Mouse (Mus musculus): ENCODE data around the gene Iqgap1. TPM values are rescaled to one million over a fixed set of nuclear protein-coding genes. Genes with fewer than 3 reads are reported as not detected.

The Iqgap1 gene
- 23.7 and 27.1 TPM in 2 replicates for polyA plus RNA-seq (2016; fragmentation: Nextera tagmentation; extraction: Ambion mirVana)

DNA sequence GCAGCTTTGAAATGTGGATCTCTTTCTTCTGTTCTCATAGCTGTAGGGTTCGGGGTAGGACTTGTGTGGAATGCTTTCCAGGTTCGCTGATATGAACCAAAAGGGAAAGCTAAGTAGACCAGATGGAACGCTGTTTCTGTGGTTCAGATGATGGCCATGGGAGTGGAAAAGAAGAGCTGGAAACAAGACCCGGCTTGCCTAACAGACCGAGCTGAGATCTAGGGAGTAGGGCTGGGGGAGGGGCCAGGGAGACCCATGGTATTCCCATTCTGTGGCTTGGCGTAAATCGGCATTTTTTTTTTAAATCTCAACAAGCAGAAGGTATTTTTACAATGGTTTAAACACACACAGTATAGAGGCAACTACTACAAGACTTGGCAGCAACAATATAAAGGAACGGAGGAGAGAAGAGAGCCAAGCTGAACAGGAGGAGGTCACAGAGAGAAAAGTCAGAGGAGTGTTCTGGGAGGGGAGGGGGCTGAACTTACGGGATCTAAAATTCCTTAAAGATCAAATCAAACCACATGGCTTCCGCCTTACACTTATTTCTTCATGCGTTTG lies at the start of gene Iqgap1:
Iqgap1 (minus strand) TSS at position 132 of the 561 bp plus-strand sequence.
- Histone ChIP-seq H3K4me1 (no peaks in the 10 kb centered on the region), H3K27ac (replicated peaks) (no peak within 1 kb of the TSS), H3K36me3 (no peaks in the 10 kb centered on the region), H3K4me3 (no peak within 1 kb of the TSS), H3K27me3 (ENCODE audit: low read depth, poor library complexity, severe bottlenecking) (no peaks in the 10 kb centered on the region), H3K9me3 (replicated peaks) (no peaks in the 10 kb centered on the region)
- 81% methylated on average over 11 of the region's 11 CpGs for WGBS
- DNase-seq (ENCODE audit: low spot score): no peak

- Histone ChIP-seq H3K27ac (replicated peaks) (no peak overlapping the region), H3K27me3 (ENCODE audit: low read depth, poor library complexity, severe bottlenecking) (peaks cover 46% of the 10 kb centered on the region), H3K9me3 (replicated peaks) (no peaks in the 10 kb centered on the region), H3K36me3 (peaks cover 95% of the 10 kb centered on the region), H3K4me3 (no peak overlapping the region), H3K4me1 (peaks cover 4% of the 10 kb centered on the region; the same call in 1 of the 2 replicates)
- DNase-seq (ENCODE audit: low spot score): no peak
- WGBS: 94% methylated on average over 2 of the region's 2 CpGs
Measured at GRCm38 (mm10) chr7:80873631-80874030, 47.9 kb upstream of the Iqgap1 start.

DNA sequence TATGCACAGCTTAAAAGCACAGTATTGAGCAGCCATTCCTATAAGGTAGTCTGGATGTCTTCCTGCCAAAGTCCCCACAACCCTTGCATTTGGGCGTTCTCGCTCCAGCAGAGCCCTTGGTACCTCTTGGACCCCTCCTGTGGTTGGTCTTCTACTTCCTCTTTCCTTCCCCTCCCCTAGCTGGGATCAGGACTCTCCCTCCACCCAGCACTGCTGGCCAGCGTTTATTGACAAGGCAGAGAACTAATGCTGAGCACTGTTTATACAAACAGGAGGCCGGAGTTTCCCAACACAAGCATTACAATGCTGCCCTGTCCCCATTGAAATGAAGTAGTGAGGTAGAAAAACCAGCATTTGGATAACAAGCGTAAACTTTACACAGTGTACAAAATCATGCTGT lies 47.3 kb upstream of the Iqgap1 start:
- no peak for DNase-seq (ENCODE audit: low spot score)
- no peak overlapping the region for H3K27ac ChIP-seq (replicated peaks)
- 89% methylated on average over 5 of the region's 5 CpGs for WGBS
- H3K4me3 ChIP-seq: no peak overlapping the region
- peaks cover 4% of the 10 kb centered on the region; the same call in 1 of the 2 replicates for H3K4me1 ChIP-seq
- peaks cover 98% of the 10 kb centered on the region for H3K36me3 ChIP-seq
- H3K27me3 ChIP-seq (ENCODE audit: low read depth, poor library complexity, severe bottlenecking): peaks cover 46% of the 10 kb centered on the region
- no peaks in the 10 kb centered on the region for H3K9me3 ChIP-seq (replicated peaks)

- Histone ChIP-seq H3K27ac (replicated peaks) (no peak overlapping the region), H3K36me3 (peaks cover 98% of the 10 kb centered on the region), H3K9me3 (replicated peaks) (no peaks in the 10 kb centered on the region), H3K27me3 (ENCODE audit: low read depth, poor library complexity, severe bottlenecking) (peaks cover 8% of the 10 kb centered on the region), H3K4me3 (no peak overlapping the region), H3K4me1 (no peaks in the 10 kb centered on the region)
- 92% methylated on average over 2 of the region's 2 CpGs for WGBS
- DNase-seq (ENCODE audit: low spot score): no peak
Measured at GRCm38 (mm10) chr7:80868686-80869085, 42.9 kb upstream of the Iqgap1 start.

- Histone ChIP-seq H3K27me3 (ENCODE audit: low read depth, poor library complexity, severe bottlenecking) (no peaks in the 10 kb centered on the region), H3K27ac (replicated peaks) (no peak overlapping the region), H3K4me3 (no peak overlapping the region), H3K36me3 (peaks cover 86% of the 10 kb centered on the region), H3K4me1 (peaks cover 17% of the 10 kb centered on the region), H3K9me3 (replicated peaks) (no peaks in the 10 kb centered on the region)
- no peak for DNase-seq (ENCODE audit: low spot score)
- WGBS: 90% methylated on average over 7 of the region's 7 CpGs
Measured at GRCm38 (mm10) chr7:80866514-80867147, 40.9 kb upstream of the Iqgap1 start.

GRCm38 (mm10) chr7:80865521-80865920 lies 39.7 kb upstream of the Iqgap1 start:
- 92% methylated on average over 7 of the region's 7 CpGs for WGBS
- Histone ChIP-seq H3K9me3 (replicated peaks) (no peaks in the 10 kb centered on the region), H3K36me3 (peaks cover 76% of the 10 kb centered on the region), H3K27ac (replicated peaks) (no peak overlapping the region), H3K4me3 (no peak overlapping the region), H3K27me3 (ENCODE audit: low read depth, poor library complexity, severe bottlenecking) (no peaks in the 10 kb centered on the region), H3K4me1 (peaks cover 23% of the 10 kb centered on the region)
- DNase-seq (ENCODE audit: low spot score): no peak

- no peak overlapping the region for H3K27ac ChIP-seq (replicated peaks)
- WGBS: 83% methylated on average over 8 of the region's 8 CpGs
- H3K4me3 ChIP-seq: no peak overlapping the region
- no peaks in the 10 kb centered on the region for H3K9me3 ChIP-seq (replicated peaks)
- no peak for DNase-seq (ENCODE audit: low spot score)
- peaks cover 29% of the 10 kb centered on the region for H3K4me1 ChIP-seq
- peaks cover 69% of the 10 kb centered on the region for H3K36me3 ChIP-seq
- no peaks in the 10 kb centered on the region for H3K27me3 ChIP-seq (ENCODE audit: low read depth, poor library complexity, severe bottlenecking)
Measured at GRCm38 (mm10) chr7:80864831-80865230, 39.1 kb upstream of the Iqgap1 start.

GRCm38 (mm10) chr7:80864151-80864550 lies 38.4 kb upstream of the Iqgap1 start:
- peaks cover 29% of the 10 kb centered on the region for H3K4me1 ChIP-seq
- no peak overlapping the region for H3K27ac ChIP-seq (replicated peaks)
- WGBS: 77% methylated on average over 1 of the region's 1 CpGs
- H3K4me3 ChIP-seq: no peak overlapping the region
- no peaks in the 10 kb centered on the region for H3K9me3 ChIP-seq (replicated peaks)
- no peaks in the 10 kb centered on the region for H3K27me3 ChIP-seq (ENCODE audit: low read depth, poor library complexity, severe bottlenecking)
- peaks cover 63% of the 10 kb centered on the region for H3K36me3 ChIP-seq
- DNase-seq (ENCODE audit: low spot score): no peak

GRCm38 (mm10) chr7:80863520-80863919 lies 37.7 kb upstream of the Iqgap1 start:
- Histone ChIP-seq H3K27me3 (ENCODE audit: low read depth, poor library complexity, severe bottlenecking) (no peaks in the 10 kb centered on the region), H3K9me3 (replicated peaks) (no peaks in the 10 kb centered on the region), H3K36me3 (peaks cover 56% of the 10 kb centered on the region), H3K4me3 (peak overlapping the region; percentile 18; the same call in 1 of the 2 replicates), H3K4me1 (peaks cover 29% of the 10 kb centered on the region), H3K27ac (replicated peaks) (no peak overlapping the region)
- 88% methylated on average over 5 of the region's 5 CpGs for WGBS
- DNase-seq (ENCODE audit: low spot score): no peak

- H3K36me3 ChIP-seq: peaks cover 46% of the 10 kb centered on the region
- H3K27ac ChIP-seq (replicated peaks): no peak overlapping the region
- peaks cover 29% of the 10 kb centered on the region for H3K4me1 ChIP-seq
- H3K4me3 ChIP-seq: peak overlapping the region; percentile 14; the same call in 1 of the 2 replicates
- WGBS: 81% methylated on average over 2 of the region's 2 CpGs
- no peaks in the 10 kb centered on the region for H3K9me3 ChIP-seq (replicated peaks)
- no peak for DNase-seq (ENCODE audit: low spot score)
- no peaks in the 10 kb centered on the region for H3K27me3 ChIP-seq (ENCODE audit: low read depth, poor library complexity, severe bottlenecking)
Measured at GRCm38 (mm10) chr7:80862475-80862874, 36.7 kb upstream of the Iqgap1 start.

- peak; percentile 95 for DNase-seq (ENCODE audit: low spot score)
- Histone ChIP-seq H3K36me3 (peaks cover 30% of the 10 kb centered on the region), H3K4me1 (peaks cover 29% of the 10 kb centered on the region), H3K27me3 (ENCODE audit: low read depth, poor library complexity, severe bottlenecking) (no peaks in the 10 kb centered on the region), H3K9me3 (replicated peaks) (no peaks in the 10 kb centered on the region), H3K4me3 (peak within 1 kb of the TSS; percentile 78), H3K27ac (replicated peaks) (peak within 1 kb of the TSS; percentile 98)
- under 1% methylated on average over 40 of the region's 40 CpGs for WGBS
Measured at GRCm38 (mm10) chr7:80860729-80861274, 35.0 kb upstream of the Iqgap1 start, which contains the start of gene Zscan2. TSS of gene Zscan2 (plus strand) at chr7:80860920.

- peaks cover 29% of the 10 kb centered on the region for H3K4me1 ChIP-seq
- H3K9me3 ChIP-seq (replicated peaks): no peaks in the 10 kb centered on the region
- peak overlapping the region; percentile 78 for H3K4me3 ChIP-seq
- H3K27ac ChIP-seq (replicated peaks): peak overlapping the region; percentile 98
- WGBS: 1% methylated on average over 13 of the region's 13 CpGs
- peaks cover 24% of the 10 kb centered on the region for H3K36me3 ChIP-seq
- no peaks in the 10 kb centered on the region for H3K27me3 ChIP-seq (ENCODE audit: low read depth, poor library complexity, severe bottlenecking)
- peak; percentile 67 for DNase-seq (ENCODE audit: low spot score)
Measured at GRCm38 (mm10) chr7:80860227-80860626, 34.5 kb upstream of the Iqgap1 start.

- peaks cover 17% of the 10 kb centered on the region for H3K4me1 ChIP-seq
- H3K36me3 ChIP-seq: no peaks in the 10 kb centered on the region
- H3K4me3 ChIP-seq: no peak overlapping the region
- 30% methylated on average over 6 of the region's 6 CpGs for WGBS
- no peak overlapping the region for H3K27ac ChIP-seq (replicated peaks)
- no peaks in the 10 kb centered on the region for H3K9me3 ChIP-seq (replicated peaks)
- peak; percentile 74 for DNase-seq (ENCODE audit: low spot score)
- no peaks in the 10 kb centered on the region for H3K27me3 ChIP-seq (ENCODE audit: low read depth, poor library complexity, severe bottlenecking)
Measured at GRCm38 (mm10) chr7:80857181-80857580, 31.4 kb upstream of the Iqgap1 start.

Data from midbrain, embryonic 10.5 days (tissue).